Mouse (Mus musculus) monocyte, adult 2 months (primary cell): ENCODE data around the gene Memo1.
"Not testable (repeated sequence)": the region's sequence is repeated elsewhere in the genome, so short reads cannot be mapped to it uniquely, and the experiment has no call there.

Experiments used
- DNase-seq, 2 experiments: peaks; one replicate each; pipeline ENCODE4 v3.0.0; 2022; ENCODE audit warnings: low spot score in 2 of 2, low read depth in 1 of 2

Gene Memo1

GRCm38 (mm10) chr17:74295026-74295970 lies at the start of gene Memo1:
TSS of gene Memo1 (minus strand) at chr17:74295521.
- DNase-seq = peak in 1 of 2 experiments; percentile 28

- DNase-seq = no peak
Measured at GRCm38 (mm10) chr17:74341151-74341550, 45.8 kb upstream of the Memo1 start.

GRCm38 (mm10) chr17:74338937-74339804 lies 43.9 kb upstream of the Memo1 start, which contains the start of gene Spast:
TSS of gene Spast (plus strand) at chr17:74338987.
- DNase-seq = peak; percentile 48 to 63

DNA sequence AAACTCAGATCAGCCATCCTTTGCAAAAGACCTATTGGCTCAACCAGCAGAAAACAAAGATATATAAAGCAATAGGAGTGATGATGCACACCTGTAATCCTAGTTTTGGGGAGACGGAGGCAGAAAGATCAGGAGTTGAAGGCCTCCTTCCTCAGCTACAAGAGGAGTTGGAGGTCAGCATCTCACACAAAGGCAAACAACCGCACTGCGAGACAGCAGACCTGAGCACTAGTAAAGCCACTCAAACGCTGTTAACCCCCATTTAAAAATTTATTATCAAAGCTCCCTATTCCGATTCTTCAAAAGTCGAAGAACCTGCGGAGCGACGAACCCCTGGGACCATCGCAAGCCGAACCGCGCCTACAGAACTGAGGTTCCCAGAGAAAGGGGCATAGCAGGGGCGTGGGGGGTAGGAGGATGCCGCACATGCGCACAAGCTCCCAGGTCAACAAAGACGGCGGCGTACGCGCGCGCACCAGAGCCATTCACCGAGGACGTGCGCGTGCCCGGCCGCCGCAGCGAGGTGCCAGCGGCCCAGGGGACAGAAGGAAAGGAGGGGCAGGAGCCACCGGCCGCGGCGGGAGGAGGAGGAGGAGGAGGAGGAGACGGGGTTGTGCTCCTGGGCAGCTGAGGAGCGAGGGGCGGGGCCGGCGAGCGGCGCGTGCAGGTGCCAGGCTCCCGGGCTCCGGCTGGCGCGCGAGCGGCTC lies 43.1 kb upstream of the Memo1 start:
- DNase-seq = peak; percentile 59 to 73

- no peak for DNase-seq
Measured at GRCm38 (mm10) chr17:74331049-74331676, 35.8 kb upstream of the Memo1 start.

DNA sequence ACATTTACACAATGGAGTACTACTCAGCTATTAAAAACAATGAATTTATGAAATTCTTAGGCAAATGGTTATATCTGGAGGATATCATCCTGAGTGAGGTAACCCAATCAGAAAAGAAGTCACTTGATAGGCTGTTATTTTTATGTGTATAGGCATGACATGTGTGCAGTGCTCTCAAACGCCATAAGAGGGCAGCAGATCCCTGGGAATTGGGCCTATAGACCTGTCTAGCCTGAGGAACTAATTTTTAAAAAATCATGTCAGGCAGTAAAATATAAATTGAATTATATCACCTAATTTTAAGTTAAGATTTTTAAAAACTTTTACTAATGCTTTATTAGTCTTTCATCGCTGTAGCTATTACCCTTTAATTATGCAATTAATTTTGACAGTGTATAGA lies 32.8 kb upstream of the Memo1 start:
- peak in 1 of 2 experiments; percentile 40 for DNase-seq

GRCm38 (mm10) chr17:74327195-74327594 lies 31.9 kb upstream of the Memo1 start:
- DNase-seq = not testable (repeated sequence)

DNA sequence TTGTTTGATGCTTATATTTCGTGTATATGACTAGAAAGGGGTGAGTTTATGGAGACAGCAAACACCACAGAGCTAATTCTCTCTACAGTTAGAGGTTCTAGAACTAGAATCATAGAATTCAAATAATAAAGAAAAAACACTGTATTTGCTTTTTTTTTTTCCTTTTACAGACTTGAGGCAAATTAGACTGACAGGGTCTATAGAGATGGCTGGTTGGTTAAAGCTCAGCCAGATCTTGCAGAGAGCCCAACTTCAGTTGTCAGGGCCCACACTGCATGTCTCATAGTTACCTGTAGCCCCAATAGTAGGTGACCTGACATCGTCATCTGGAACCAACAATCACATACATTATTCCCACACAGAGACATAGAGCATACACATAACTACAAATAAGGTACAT lies 28.5 kb upstream of the Memo1 start, which contains the start of gene Dpy30:
Dpy30 (minus strand) TSS at position 101 of the 400 bp plus-strand sequence.
- DNase-seq = no peak

GRCm38 (mm10) chr17:74322400-74323054 lies 27.2 kb upstream of the Memo1 start:
- DNase-seq = no peak

- DNase-seq = no peak
Measured at GRCm38 (mm10) chr17:74318721-74319120, 23.4 kb upstream of the Memo1 start.

GRCm38 (mm10) chr17:74316309-74316863 lies 21.1 kb upstream of the Memo1 start:
- DNase-seq = peak; percentile 62 to 83

GRCm38 (mm10) chr17:74315445-74316308 lies 20.4 kb upstream of the Memo1 start:
- DNase-seq = no peak

- no peak for DNase-seq
Measured at GRCm38 (mm10) chr17:74306021-74306420, 10.7 kb upstream of the Memo1 start.

- DNase-seq = no peak
Measured at GRCm38 (mm10) chr17:74305616-74306015, 10.3 kb upstream of the Memo1 start.

- no peak for DNase-seq
Measured at GRCm38 (mm10) chr17:74304060-74304459, 8.7 kb upstream of the Memo1 start.

DNA sequence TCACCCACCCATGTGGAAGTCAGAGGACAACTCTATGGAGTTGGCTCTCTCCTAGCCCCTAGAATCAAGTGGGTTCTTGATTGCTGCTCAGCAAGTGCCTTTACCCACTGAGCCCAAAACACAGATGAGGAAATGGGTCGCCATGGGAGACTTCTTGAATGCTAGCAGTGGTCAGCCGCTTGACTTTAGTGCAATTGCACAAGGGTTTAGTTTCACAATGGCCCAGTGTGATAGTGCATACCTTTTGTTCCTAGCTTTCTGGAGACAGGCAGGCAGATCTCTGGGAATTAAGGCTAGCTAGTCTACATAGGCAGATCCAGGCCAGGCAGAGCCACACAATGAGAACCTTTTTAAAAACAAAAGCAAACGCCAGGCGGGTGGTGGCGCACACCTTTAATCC lies 4.8 kb upstream of the Memo1 start:
- DNase-seq = no peak

DNA sequence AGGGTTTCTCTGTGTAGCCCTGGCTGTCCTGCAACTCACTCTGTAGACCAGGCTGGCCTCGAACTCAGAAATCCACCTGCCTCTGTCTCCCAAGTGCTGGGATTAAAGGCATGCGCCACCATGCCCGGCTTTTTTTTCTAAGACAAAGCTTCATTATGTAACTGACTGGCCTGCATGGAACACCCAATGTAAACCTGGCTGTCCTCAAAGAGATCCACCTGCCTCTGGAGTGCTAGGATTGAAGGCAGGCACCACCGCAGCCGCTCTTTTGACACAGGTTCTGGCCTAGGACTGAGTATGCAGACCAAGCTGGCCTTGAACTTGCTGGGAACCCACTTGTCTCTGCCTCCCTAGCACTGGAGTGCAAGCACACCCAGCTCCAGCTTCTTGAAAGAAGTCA lies 1.7 kb upstream of the Memo1 start:
- DNase-seq = not testable (repeated sequence)

- no peak for DNase-seq
Measured at GRCm38 (mm10) chr17:74296076-74296823, 929 bp upstream of the Memo1 start.
